Mouse (Mus musculus): ENCODE results near the gene Dpm1. TPM values are rescaled to one million over a fixed set of nuclear protein-coding genes. Genes with fewer than 3 reads are reported as not detected.
A peak's percentile ranks its signal among the peaks of the same experiment; 100 is the strongest.

The Dpm1 gene
- total RNA-seq, 2 experiments from 2014 or later, result 122 to 134 TPM

DNA sequence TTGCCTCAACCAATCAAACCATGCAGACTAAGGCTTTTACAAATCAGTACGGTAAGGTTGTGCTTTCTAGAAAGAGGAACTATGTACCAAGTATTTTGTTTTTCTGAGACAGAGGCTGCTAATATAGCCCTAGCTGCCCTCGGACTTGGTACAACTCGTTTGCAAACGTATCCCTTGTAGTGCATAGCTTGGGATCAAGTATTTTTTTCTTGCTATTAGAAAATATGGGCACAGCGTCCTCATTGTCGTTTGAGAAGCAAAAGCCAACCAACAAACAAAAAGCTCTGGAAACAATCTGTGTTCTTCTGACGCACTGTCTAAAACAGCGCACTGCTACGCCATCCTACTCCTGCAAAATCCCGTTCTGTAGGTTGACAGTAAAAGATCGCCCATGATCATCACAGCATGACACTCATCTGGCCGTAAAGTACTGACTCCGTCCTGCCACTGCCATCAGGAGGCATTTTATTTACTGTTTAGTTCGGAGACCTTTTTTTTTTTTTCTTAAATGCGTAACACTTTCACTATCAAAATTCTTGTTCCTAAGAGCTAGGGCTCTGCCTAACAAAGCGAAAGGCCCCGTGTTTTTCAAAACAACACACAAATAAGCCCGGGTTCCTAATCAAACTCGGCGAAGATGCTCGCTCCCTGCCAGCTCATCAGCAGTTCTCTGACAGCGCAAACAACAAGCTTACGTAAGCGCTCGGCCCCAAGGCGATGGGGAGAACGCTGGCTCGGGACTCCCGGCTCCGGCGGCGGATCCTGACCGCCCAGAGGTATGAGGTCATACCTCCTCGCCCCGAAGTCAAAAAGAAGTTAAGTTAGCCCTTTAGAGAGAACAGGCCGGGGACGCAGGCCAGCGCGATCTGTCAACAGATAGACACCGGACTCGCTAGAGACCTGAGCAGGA lies 1.0 kb downstream of the Dpm1 start:
- DNase-seq (ENCODE audit: low spot score in 2 of 2), result peak; percentile 52 to 56

DNA sequence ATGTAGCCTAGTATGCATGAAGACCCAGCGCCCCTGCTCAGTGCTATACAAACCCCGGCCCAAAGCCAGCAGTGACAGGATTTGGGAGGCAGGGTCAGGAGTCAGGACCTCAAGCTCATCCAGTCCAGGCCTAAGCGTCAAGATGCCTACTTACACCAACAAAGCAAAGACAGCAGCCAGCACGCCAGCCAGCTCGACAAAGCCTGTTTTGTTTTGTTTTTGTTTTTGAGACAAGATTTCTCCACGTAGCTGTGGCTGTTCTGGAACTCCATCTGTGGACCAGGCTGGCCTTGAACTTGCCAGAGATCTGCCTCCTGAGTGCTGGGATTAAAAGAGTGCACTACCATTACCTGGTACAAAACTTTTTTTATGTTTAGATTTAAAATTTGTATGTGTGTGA lies 7.1 kb downstream of the Dpm1 start:
- no peak for DNase-seq (ENCODE audit: low spot score in 2 of 2)

DNA sequence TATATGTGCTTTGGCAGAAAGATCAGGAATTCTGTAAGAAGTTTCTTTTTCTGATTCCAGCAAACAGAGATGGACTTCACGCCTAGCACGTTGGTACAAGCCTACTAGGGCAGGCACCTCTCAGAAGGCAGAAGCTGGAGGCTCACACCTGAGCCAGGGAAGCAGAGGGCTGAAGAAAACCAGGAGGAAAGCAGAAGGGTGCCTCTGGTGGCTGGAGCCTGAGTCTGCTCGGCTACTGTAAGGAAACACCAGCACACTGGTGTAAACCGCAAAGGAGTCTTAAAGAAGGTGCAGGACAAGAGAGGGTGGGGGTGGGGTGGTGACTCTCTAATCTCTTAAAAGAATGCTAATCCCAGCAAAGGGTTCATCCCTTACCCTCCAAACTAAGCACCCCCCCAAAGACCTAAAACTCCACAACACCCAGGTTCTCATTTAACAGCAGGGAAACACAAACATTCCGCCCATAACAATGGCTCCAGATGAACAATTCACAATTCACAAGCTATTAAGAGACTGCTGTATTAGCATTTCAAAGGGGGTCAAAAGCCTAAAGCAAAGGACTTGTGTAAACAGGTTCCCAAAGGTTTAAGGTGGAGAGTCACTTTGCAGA lies 16.5 kb downstream of the Dpm1 start:
- no peak for DNase-seq (ENCODE audit: low spot score in 2 of 2)

DNA sequence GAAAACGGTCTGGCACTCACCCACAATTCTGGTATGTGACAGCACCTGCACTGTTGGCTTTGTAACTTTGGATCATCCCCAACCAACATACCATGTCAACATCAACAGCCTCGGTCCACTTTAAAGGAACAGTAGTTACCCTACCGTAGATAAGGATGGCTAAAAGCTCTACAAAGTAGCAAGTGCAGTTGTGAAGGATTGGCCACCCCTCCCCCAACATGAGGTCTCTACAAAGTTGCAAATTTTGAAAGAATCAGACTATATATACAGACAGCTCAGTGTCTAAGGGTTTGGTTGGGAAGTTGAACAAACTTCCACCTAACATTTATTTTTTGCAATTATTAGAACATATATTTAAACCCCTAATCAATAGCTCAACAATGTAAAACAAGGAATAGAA lies 22.5 kb downstream of the Dpm1 start:
- no peak for DNase-seq (ENCODE audit: low spot score in 2 of 2)

DNA sequence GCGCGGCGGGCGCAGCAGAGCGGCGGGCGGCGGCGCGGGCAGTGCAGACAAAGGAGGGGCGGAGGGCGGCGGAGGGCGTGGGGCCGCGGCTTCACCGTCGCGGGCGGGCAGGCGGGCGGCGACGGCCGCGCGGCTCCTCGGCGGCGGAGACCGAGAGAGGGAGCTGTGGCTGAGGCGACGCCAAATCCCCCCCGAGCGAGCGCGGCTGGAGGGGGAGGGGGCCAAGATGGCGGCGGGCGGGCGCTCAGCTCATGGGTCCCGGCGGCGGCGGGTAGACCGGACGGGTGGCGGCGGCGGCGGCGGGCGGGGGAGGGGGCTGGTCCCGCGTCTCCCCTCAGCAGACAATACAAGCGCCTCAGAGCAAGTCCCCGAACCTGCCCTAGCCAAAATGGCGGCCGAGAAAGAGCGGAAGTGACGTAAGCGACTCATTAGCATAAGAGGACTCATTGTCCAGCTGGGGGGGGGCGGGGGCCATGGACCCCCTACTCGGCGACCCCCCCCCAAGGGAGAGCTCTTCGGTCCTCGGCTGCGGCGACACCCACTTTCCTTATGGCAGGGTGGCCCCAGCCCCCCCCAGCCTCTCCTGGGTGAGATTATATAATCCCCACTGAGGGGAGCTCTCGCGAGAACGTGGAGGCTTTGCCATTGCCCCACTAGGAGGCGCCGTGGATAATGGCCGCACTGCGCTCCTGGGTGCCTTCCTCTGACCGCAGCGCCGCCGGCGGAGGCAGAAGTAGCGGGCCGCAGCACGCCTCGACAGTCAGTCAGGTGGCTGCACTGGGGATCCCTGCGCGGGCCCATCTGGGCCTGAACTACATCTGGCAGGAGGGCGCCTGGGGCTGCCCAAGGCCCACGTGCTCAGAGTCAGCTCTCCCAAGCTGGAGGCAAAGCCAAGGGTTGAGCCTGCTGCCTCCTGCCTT lies 23.4 kb downstream of the Dpm1 start, which contains the start of gene Adnp:
Adnp (minus strand) TSS at position 388 of the 920 bp plus-strand sequence.
- peak; percentile 91 to 92 for DNase-seq (ENCODE audit: low spot score in 2 of 2)

DNA sequence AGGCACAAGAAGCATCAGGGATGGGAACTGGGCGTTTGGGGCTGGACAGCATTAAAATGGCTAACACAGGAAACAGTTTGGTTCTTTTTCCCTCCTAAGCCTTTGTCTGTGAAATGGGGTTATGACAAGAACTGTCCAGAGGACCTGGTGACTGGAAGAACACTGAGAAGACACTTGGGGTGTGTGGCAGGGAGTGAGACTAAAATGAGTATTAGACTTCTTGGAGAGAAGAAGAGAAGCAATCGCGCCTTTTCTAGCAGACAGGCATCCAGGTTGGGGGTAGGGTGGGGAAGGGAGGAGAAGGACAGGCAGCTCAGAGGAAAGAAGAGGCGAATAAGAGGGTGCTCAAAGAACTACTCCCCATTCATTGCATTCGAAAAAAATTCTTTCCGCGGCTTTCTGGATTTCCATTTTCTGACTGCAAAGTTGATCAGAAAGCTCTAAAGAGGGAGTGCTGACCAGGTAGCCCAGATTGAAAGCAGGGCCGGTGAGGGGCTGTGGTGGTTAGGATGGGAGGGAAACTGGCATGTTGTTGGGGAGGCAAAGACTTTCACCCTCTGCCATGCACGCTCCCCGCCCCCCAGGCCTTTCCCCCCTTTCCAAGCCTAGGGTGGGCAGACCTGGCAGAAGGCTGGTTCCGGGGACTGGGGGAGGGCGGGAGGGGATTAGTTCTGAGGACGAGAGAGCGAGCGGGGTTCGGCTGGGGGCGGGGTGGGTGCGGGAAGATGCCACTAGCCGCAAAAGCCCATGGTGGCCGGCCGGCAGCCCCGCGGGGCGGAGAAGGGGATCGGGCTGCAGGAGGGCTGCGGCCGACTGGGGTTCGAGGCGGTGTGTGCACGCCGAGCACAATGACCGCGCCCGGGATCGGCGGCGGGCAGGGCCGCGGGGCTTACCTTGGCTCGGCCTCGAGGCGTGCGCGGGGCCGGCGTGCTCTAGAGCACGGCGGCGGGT lies 24.4 kb downstream of the Dpm1 start:
- peak; percentile 29 to 35 for DNase-seq (ENCODE audit: low spot score in 2 of 2)

DNA sequence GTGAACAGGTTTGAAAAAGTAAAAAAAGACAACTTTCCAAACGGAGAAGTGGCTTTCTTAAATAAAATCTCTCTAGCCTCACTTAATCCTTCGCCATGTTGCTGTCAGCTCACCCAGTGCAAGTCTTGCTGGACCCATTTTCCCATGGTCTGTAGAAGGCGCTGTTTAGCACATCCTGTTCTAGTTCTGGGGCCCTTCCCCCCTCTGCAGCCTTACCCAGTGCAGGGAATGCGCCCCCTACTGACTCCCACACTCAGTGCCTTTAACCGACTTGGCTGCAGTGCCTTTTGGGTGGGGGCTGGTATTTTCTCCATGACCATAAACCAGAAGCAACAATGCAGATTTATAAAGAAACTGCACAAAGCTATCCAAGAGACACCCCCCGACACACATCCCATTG lies 25.1 kb downstream of the Dpm1 start:
- peak; percentile 78 to 82 for DNase-seq (ENCODE audit: low spot score in 2 of 2)

DNA sequence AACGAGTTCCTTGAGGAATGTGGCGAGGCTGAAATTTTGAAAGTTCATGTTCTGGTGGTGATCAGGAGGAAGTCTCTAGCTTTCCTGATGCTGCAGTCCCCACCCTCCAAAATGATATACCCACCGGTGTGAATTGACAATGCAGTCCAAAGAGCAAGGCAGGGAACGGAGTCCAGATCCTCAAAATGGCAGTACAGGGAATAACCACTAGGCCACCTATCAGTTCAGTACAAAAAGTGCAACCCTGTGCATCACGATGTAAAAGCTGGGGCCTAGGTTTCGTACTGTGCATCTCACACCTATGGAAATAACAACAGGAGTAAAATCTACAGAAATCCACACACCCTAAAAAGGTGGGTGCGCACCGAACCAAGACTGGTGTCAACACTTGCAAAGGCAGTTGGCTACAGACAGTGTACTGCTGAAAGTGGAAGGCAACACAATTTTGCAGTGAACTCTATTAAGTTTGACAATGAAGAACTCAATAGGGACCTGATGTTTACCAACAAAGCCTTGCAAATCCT lies 25.9 kb downstream of the Dpm1 start:
- DNase-seq (ENCODE audit: low spot score in 2 of 2), result no peak

DNA sequence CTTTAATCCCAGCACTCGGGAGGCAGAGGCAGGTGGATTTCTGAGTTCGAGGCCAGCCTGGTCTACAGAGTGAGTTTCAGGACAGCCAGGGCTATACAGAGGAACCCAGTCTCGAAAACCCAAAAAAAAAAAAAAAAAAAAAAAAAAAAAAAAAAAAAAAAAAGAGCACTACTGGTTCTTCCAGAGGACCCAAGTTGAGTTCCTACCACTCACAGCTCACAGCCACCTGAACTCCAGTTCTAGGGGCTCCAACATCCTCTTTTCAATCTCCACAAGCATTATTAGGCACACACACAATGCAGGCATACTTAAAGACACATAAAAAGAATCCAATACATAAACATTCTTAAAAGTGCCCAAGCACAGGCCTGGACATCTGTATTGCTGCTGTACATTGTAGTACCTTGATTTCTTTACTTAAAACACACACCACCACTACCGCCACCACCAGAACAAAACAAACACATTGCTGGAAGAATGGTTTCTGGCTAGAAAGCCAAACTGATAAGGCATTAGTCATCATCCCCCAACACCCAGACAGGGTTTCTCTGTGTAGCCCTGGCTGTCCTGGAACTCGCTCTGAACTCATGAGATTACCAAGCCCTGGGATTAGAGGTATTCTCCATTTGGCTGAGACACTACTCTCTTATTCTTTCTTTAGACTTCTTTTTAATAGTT lies 30.2 kb downstream of the Dpm1 start:
- no peak for DNase-seq (ENCODE audit: low spot score in 2 of 2)

DNA sequence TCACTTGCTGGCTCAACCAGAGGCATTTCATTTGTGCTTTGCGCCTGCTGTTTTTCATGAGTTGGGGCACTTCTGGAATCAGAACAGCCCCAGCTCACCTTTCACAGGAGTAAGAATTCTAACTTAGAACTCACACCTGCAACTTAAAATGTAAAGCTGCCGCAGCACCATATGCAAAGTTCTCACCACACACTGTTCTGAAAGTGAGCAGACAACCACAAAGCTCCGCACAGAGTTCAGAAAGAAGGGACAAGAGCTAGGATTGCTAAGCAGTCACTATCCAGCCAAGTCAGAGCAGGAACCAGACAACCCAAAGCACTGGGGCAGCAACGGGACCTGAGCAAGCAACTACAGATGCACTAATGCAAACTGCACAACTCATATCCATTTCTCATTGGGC lies 30.9 kb downstream of the Dpm1 start:
- no peak for DNase-seq (ENCODE audit: low spot score in 2 of 2)

DNA sequence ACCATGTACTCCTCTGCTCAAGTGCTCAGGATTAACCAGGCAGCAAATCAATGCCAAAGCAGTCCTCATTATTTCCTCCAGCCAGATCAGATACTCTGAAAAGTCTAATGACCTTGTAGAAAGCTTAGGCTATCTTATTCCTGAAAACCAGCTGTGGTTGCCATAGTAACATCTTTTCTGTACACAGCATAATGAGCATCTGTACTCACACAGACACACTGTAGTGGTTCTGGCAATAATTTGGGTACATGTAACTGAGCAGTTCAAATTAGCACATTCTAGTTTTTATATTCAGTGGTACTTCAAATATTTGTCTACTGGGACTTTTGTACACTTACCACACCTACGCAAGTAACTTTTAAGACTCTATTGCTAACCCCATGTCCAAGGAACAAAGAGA lies 32.0 kb downstream of the Dpm1 start:
- no peak for DNase-seq (ENCODE audit: low spot score in 2 of 2)

DNA sequence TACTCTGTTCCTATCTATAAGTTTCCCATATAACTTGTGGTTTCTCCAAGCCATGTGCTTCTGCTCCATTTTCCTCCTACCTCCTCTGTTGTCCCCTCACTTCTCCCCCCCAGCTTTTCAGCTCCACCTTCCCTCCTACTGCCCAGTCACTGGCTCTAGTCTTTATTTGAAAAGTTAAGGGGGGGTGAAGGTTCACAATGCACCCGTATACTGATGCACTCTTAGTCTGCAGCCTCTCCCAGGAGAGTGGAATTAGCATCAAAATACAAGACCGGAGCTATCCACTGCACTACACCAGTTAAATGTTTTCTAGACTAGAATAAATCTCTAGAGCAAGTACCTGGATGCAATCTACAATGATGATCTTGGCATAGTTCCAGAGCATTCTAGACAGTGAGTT lies 34.7 kb downstream of the Dpm1 start:
- no peak for DNase-seq (ENCODE audit: low spot score in 2 of 2)

DNA sequence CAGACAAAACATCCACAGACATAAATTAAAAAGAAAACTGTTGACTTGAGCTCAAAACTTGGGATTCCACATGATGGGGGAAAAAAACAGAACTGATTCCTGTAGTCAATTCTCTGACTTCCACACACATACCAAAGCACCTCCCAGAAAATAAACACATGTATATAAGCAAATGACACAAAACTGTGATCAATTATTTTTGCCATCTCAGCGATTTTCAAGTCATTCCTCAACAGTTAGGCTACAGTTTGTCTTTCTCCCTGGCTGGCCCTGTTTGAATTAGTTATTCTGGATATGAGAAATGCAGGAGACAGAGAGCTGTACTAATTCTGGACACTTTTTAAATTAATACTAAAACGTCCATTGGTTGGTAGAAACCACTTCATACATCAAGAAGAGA lies 36.7 kb downstream of the Dpm1 start:
- DNase-seq (ENCODE audit: low spot score in 2 of 2), result no peak

DNA sequence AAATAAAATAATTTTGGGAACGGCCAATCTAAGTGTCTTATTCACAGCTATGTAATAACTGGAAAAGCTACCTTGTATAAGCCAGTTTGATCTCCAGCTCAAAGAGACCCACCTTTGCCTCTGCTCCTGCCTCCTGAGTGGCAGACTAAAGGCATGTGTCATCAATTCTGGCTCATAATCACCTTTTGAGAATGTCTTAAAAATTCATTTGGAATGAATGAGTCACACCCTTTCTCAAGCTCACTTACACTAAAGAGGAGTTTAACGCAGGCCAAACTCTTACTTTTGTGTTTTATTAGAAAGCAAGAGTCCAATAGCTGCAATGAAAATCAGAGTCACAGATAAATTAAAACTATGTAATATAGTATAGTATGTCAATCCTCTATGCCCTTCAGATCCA lies 38.5 kb downstream of the Dpm1 start:
- DNase-seq (ENCODE audit: low spot score in 2 of 2), result no peak

DNA sequence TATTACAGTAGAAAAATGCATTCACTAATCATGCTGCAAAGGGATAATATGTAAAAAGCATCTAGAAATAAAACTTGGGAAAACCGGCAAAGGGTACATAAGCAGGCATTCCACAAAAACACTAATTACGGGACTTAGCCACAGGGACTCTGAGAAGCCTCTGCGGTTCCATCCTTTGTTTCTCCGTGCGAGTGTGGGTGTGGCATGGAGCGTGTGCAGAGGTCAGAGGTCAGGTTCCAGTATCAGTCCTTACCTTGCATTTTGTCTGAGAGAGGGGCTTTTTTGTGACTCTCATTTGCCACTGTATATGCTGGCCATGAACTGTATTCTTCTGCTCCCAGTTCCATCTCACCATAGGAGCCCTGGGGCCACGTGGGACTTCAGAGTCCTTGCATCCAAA lies 54.4 kb downstream of the Dpm1 start:
- no peak for DNase-seq (ENCODE audit: low spot score in 2 of 2)

DNA sequence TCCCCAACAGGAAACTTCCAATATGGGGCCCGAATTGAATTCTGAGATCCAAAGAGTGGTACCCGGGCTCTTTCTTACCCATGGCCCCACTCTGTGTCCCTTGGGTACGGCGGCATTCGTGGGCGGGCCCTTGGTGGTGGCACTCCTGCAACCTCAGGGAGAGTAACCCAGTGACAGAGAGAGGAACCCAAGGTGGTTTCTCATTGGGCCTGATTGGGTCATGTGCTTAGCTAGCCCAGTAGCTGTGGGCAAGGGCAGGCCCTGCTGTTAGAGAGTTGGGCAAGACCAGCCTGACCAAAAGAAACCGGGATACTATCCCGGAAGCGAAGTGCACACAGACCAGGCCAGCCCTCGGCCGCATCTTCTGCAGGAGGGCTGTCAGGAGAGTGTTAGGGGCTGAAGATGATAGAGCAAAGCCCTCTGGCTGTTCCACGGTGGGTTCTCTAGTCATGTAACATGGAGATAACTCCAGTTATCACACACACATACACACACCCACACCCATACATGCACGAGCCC lies 60.2 kb downstream of the Dpm1 start:
- peak; percentile 63 to 68 for DNase-seq (ENCODE audit: low spot score in 2 of 2)

DNA sequence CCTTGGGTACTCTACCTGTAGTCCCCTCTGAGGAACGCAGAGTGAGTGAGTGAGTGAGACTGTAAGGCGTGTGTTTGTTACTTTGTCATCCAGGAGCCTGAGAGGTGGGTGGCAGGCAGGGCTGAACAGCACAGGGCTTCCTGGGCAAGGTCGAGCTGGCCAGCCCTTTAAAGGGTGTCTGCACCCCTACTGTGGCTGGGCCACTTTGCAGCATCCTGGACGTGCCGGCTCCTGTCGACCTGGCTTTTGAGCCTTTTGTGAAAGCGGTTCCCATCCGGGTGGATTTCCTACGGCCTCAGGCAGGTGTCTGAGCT lies 60.6 kb downstream of the Dpm1 start:
- no peak for DNase-seq (ENCODE audit: low spot score in 2 of 2)

DNA sequence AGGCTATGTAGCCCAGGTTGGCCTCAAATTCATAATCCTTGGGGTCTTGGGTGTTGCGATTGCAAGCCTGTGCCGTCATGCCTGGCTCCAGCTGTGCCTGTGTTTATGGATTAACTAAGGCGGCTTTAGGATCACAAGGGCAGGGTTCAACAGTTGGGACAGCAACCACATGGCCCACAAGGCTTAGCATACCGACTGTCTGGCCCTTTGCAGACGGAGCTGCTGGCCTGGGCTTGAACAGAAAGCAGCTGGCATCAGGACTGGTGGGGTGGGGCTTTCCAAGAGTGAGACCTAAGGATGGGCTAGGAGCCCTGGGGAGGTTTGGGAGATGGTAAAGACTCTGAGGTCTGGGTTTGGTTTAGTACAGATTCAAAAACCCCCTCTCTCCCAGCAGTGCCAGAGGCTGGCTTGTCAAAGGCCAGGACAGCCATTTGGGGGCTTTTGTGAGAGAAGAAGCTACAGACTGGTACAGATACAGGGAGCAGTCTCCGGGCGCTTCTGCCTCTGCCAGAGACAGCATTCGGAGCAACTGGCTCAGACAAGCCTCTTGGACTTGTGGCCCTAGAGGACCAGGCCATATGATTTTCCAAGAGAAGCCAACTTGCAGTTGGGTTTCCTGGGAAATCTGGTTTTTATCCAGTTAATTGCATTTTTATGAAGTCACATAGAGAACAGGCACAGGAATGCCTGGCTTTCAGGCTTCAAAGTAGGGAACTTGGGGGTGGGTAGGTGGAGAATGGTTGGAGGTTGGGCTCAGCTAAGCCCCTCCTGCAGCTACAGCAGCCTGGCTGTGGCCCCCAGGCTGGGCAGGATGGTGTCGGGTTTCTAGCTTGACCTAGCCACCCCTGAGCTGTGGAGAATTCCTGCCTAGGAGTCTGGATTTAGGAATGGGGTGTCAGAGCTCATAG lies 61.2 kb downstream of the Dpm1 start:
- no peak for DNase-seq (ENCODE audit: low spot score in 2 of 2)

All from adrenal gland, adult 18-20 months (tissue).